Mouse (Mus musculus) embryo, embryonic 10.5 days (tissue): ENCODE data around the gene Nfic.

ENCODE experiments used
- DNase-seq: peaks from one replicate; pipeline ENCODE4 v3.0.0-alpha.2; 2015; ENCODE audit warnings: low spot score

The Nfic gene

DNA sequence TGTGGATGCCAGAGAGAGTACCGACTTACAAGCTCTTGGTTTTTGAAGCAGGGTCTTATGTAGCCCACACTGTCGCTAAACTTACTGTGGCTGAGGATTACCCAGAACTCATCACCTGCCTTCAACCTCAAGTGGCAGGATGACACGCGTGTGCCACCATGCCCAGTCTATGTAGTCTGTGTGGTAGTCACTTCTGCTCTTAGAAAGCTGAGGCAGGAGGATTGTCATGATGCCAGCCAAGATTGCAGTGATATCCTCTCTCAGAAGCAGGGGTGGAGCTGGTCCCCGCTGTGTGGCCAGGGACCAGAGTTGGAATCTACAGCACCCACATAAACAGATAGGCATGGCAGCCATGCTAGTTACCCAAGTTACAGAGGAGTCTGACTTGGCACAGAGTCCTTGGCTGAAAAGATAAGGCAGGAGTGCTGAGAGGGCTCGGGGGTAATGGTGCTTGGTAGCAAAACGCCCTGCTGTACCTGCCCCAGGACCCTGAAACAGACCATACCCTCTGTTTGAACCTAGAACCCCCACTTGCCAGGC is 30.1 kb upstream of the Nfic start:
- no peak for DNase-seq

DNA sequence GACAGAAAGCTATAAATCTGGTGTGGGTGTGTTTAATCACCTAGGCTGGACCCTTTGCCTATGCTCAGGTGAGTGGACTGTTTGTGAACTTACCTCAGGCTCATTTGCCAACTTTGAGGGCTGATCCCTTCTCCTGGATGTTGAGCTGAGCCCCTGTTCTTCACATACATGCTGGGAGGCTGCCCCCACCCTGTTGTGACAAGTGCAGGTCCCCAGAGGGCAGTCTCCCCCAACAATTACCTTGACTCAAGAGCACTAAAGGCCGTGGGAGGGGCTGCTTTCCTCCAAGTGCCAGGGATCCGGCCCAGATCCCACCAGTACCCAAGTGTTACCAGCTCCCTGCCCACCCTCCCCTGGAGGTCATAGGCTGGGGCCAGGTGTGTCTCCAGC is 29.6 kb upstream of the Nfic start:
- DNase-seq = no peak

DNA sequence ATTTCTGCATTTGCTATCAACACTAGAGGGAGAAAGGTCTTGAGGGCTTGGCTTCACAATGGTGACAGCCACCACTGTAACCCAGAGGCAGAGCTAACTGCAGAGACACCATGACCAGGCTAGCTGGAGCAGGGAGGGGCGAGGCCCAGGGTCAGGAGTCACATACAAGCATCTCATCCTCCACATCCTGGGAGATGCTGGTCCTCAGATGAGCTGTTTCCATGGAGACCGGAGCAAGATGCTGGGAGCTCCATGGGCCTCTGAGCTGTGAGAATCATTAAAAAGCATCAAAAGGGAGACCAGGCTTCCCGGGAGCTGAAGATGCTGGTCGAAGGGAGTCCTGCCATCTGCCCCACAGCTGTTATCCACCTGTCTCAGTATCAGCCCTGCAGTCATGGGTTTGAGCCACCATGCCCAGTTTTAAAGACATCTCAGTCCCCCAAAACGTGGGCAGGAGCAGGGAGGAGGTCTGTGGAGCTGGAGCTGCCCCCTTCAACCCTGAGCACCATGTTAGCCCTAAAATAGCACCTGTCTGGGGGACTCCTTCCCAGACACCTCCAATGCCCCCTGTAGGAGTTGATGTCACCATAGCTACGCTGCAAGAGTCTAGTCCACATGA is 29.1 kb upstream of the Nfic start:
- DNase-seq = no peak

DNA sequence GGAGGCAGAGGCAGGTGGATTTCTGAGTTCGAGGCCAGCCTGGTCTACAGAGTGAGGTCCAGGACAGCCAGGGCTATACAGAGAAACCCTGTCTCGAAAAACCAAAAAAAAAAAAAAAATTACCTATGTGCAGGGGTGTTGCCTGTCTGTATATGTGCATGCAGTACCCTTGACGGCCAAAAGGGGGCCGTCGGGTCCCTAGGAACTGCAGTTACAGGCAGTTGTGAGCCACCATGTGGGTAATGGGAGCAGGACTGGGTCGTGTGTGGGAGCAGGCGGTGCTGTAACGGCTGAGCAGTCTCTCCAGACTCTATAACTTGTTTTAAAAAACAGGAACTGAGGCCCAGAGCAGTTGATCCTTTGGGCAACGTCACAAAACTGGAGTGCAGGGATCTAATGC is 28.5 kb upstream of the Nfic start:
- peak; percentile 58 for DNase-seq

DNA sequence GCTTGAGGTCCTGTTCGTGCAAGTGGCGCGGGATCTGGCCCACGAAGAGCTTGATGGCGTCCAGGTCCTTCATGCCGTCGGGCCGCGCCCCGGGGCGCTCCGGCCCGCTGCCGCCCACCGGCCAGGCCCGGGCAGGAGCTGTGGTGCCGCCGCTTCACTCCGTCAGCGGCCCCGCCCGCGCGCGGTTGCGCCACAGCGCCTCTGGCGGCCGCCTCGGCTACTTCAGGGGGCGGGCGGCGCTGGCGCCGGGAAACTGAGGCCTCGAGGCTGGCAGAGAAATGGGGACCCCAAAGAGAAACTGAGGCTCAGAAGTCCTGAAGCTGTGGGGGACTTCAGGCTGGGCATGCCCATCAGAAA is 27.1 kb upstream of the Nfic start, which contains the start of gene Celf5:
Gene Celf5, minus strand, starts transcription at position 177 of the 357 bp plus-strand sequence.
- DNase-seq = peak; percentile 64

DNA sequence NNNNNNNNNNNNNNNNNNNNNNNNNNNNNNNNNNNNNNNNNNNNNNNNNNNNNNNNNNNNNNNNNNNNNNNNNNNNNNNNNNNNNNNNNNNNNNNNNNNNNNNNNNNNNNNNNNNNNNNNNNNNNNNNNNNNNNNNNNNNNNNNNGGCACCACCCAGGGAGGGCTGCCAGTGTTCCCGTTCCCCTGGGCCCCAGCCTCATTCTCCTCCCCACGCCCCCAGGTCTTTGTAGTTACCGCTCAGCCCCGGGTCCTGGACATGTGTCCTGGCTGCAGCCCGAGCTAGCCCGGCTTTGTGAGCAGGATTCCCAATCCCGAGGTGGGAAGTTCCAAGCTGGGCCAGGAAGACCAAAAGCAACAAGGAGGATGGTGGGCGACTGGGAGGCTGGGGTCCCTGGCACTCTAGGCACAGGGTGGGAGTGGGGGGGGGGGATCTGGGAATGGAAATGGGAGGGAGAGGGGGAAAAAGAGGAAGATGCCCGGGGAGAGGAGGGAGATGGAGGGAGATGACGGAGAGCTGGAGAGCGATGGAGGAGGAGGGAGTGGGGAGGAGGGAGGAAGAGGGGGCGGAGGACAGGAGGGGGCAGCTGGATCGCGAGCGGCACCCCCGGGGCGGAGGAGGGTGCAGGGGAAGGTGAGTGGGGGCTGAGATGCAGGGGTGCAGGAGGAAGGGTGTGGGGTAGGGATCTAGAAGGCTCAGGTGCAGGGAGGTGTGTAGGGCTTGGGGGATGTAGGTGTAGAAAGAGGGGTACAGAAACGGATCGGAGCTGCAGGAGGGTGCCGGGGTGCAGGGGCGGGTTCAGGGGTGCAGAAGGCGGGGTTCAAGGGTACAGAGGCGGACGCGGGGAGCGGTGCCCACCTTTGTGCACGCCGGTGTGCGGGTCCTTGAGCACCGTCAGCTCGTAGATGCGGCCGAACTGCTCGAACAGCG is 26.4 kb upstream of the Nfic start:
- no peak for DNase-seq

DNA sequence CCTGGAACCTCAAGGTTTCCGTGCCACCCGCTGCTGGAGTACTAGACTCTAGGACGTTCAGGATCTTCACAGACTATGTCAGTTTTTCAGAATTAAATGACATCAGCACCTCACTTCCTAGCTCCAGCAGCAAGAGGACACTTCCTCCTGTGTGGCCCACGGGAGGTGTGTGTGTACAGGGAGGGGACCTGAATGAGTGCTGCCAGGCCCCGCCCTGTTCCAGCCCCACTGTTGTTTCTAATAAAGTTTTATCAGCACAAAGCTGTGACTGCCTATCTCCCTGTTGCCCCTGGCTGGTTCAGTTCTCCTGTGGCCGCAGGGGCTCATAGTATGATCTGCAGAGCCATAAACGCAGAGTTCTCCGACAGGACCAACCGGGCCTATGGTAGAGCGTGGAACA is 19.0 kb upstream of the Nfic start:
- DNase-seq = no peak

DNA sequence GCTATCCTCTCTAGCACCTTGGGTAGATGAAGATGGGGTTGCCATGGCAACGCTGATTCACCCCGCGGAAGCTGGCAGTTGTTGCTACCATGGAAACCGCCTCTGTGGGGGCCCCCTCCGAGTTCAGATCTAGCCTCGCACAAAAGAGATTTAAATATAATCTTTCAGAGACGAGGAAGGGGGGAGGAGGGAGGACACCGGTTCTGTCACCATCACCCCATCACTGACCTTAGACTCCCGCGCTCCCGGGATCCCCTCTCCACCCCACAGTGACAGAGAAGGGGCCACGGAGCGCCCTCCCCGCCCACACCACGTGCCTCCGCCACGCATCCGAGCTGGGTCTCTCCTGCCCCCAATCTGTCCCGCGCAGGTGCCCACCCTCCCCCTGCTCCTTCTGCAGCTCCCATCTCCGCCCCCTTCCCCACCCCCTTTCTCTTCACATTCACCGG is 17.6 kb upstream of the Nfic start:
- peak; percentile 82 for DNase-seq

DNA sequence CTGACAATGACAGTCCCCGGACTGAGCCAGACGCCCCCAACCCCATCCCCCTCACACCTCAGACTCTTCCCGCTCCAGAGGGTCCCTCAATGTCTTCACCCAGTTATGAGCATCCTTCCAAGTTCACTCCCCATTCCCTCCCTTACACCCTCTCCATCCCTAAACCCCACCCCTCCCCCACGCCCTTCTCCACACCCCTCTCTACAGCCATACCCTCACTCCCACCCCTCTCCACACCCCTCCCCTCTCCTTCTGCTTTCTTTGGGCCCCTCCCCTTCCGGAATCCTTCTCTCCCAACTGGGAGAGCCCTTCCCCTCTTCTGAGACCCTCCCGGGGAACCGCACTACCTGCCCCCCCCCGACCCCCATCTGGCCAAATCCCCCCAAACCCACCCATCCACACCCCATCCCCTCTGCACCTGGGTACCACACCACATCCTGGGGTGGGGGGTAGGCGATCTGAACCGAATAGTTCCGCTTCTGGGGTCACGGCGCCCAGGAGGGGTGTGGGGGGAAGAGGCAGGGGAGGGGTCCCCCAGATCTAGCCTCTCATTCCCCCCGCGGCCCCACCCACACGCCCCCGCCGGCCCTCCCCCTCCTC is 17.1 kb upstream of the Nfic start:
- no peak for DNase-seq

DNA sequence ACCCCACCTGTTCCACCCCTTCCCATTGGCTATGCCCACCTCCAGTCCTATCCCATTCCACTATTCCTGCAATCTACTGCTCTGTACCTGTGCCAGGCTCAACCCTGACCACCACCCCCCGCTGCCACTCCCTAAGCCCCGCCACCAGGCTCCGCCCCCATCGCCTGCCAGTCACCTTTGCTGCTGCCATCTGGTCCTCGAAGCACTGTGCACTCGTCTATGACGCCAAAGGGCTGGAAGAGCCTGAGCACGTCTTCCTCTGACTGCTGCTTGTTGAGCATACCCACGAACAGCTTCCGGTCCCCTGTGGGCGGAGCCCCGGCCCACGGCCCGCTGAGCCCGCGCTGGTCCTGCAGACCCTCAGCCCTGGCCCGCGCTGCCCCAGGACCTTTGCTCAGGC is 15.0 kb upstream of the Nfic start:
- DNase-seq = no peak

DNA sequence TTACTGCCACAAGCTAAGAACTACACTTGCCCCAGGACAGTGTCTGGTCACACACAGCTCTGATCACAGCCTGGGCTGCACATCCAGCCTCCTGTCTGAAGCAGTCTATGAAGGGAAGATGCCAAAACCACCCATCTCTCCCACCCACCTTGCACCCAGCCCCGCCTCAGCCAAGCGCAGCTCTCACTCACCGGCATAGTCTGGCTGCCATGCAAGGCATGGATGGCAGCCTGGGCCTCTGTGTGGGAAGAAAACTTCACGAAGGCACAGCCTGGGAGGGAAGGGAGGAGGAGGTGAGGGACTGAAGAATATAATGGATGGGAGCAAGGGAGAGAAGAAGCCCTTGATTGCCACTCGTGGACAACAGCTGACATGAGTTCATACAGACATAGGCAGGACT is 13.8 kb upstream of the Nfic start:
- no peak for DNase-seq

DNA sequence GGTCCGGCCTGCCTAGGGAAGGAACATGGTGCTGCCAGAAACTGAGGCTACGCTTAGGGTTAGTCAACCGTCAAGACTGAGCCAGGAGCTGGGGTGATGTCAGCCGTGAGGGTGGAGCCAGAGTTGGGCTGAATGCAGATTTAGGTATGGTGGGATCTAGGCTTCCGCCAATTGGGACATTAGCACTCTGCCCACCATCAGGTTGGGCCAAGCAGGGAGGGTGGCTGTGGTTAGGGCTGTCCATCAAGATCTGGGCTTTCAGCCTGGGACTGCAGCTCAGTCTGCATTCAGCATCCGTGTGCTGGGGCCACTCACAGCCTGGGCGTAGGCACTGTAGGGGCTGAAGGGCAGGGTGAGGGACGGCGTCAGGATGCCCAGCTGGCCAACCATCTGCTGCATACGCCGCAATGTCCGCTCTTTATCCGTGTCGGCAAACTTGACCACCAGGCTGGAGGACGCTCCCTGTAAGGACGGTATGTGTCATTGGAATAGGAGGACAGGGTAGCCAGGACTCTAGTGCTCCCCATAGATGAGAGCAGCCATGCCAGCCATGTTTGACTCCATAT is 12.3 kb upstream of the Nfic start:
- DNase-seq = no peak

DNA sequence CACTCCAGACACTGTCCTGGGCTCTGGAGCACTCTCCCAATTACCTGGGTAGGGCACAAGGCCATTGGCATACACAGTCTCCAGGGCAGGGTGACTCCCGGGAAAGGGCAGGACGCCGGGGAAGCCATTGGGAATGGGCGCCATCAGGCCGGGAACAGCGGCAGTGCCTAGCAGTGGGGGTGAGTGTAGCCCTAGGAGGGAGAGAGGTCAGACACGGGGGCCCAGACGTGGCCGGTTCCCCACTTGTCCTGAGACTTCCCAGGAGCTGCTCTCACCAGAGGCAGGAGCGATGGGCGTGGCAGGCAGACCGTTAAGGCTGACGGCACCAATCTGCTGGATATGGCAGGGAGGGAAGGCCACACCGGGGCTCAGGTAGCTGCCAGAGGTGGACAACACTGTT is 11.4 kb upstream of the Nfic start:
- DNase-seq = no peak

DNA sequence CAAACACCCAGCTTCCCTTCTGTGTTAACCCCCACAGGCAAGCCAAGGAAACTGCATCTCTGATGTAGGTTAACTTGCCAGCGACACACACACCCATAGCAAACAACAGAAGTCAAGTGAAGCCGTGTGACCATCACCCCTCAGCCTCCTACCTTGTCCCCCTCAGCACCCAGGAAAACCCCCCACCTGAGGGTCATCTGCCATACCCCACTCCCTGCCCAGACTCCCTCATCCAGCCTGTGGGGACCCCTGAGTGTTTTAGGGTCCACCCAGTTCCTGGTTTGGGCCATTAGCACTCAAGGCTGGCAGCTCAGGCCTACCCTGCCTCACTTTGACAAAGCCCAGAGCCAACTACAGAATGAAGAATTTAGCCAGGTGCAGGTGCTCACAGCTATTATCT is 10.6 kb upstream of the Nfic start:
- no peak for DNase-seq

DNA sequence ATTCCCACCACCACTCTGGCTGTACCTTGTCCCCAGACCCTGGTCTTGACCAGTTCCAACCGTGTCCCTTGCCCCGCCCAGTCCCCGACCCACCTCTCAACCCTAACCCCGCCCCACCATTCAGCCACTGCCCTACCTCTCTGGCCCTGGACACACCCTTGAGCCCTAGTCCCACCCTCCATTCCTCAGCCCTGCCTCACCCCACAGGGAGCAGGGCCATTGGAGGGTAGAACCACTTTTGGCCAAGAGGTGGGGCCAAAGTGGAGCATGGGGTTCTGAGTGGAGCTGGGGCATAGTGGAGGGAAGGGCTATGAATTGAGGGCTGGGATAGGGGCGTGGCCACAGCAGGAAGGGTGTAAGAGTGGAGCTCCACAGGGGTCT is 9.8 kb upstream of the Nfic start:
- DNase-seq = no peak

DNA sequence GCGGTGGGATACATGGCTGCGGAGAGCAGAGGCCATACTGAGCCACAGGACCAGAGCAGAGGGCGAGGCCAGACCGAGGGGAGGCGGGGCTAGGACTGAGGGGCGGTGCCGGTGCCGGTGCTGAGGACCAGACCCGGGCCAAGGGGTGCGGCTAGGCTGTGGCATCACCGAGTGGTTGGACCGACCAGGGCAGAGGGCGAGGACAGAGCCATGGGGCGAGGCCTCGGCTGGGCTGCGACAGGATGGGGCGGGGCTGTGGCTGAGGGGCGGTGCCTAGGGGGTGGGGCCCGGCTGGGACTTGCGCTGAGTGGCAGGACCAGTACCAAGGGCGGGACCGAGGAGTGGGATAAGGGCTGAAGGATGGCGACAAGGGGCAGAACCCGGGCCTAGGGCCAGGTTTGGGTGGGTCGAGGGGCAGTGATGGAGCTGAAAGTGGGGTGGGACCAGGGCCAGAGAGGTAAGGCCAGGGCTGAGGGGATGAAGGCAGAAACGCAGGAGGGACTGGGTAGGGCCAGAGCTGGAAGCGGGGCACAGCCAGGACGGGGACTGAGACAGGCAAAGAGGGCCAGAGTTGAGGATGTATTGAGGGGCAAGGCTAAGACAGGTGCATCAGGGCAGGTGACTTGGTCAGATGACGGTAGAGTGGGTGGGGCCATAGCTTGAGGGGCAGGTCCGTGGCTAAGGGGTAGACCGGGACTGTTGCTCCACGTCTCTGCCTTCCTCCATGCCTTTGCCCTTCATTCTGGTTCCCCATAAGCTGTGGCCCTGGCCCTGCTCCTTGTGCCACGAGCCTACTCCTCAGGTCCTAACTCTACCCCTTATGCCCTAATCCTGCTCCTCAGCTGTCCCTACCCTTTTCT is 9.2 kb upstream of the Nfic start:
- DNase-seq = peak; percentile 80

DNA sequence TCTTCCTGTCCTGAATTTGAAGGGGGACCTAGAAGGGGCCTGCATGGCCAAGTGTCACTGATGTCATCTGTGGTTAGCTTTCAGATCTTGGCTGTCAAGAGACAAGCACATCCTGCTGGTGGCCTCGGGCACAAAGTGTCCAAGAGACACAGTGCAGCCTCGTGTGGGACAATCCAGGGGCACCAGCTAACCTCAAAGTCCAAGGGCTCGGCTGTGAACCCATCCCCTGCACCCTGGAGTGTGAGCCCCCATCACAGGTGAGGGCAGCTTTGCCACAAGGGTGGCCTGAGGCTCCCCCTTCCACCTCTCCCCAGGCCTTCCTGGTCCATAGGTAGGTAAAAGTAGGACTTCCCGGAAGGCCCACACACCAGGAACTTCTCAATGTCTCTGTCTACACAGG is 8.1 kb upstream of the Nfic start:
- DNase-seq = no peak

DNA sequence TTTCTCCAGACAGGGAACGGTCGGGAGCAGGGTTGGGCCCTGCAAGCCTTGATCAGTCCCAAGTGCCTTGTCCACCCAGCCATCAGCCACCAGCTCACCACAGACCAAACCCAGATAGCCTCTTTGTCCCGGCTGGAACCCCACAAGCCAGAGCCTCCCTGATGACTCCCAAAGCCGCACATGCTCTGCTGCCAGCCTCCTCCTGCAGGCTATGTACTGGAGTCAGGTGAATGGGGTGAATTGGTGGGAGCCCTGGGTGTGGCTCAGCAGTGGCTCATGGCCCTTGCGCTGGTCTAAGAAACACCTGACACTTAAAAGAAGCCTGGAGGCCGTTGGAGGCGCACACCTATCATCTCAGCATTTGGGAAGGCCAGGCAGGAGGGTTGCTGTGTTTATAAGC is 7.5 kb upstream of the Nfic start:
- DNase-seq = no peak

DNA sequence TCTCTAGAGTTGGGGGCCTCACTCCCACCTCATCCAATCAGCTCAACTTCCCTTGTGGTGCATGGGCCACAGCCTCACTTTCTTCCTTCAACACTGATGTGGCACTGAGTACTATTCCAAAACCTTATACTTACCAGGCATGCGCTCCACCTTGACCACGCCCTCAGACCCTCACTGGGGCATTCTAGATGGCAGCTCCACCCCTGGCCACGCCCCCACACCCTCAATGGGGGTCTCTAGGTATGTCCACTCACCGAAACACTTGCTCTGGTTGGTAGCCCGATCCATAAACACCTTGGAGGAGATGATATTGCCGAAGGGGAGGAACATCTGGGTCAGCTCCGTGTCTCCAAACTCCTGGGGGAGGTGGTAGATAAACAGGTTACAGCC is 7.0 kb upstream of the Nfic start:
- no peak for DNase-seq

DNA sequence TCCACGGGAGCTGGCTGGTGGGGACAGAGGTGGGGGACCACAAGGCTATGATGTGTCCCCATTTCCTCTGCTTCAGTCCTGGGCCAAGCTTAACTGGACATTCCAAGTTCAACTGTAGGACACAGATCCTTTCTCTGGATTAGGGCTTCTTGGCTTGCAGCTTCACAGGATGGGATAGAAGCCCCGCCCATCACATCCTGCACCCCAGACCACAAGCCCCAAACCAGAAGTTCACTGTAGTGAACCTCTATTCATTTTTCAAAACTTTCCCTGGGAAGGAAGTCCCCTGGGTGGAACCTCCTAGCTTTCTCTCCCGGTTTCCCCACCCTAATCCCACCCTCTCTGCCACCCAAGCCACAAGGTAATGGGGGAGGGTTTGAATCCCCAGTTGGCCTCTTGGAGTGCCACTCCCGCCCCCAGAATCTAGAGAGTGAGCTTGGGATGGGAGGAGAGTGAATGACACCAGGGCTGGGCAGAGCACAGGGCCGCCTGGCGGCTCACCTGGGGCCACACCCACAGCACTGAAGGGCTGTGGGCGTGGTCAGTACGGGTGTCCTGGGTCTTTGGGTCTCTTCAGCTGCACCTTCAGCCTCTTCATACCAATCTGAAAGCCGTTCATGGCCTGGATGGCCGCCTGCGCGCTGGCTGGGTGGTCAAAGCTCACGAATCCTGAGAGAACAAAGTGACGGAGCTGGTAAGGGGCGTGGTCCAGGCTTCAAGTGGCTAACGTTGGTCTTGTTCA is 6.4 kb upstream of the Nfic start:
- no peak for DNase-seq

DNA sequence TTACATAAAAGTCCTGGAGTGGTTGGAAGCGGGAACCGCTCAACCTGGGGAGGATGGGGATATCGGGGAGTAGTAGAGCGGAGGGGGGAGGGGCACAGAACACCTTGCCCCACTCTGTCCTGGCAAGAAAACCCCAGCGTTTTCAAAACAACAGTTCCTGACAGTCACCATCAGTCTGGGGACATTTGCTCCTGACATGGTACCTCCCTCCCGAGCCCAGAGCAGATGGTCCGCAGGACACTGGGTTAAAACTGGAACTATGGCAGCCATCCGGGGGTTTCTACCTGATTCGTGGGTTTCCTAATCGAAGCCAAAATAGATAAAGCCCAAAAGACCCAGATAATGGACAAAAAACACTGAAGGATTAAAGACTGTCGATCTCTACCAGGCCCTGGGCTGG is 5.5 kb upstream of the Nfic start:
- DNase-seq = no peak
